Mouse (Mus musculus) thymus, adult 2 months (tissue): ENCODE measurements around the gene Plbd2.
A peak's percentile ranks its signal among the peaks of the same experiment; 100 is the strongest.

ENCODE experiments used
- CTCF ChIP-seq: fragments of 200-500 bp; IDR thresholded peaks from 2 replicates; pipeline ENCODE4 v1.5.1; 2012; ENCODE audit warnings: mild to moderate bottlenecking, control low read depth, low read length, moderate library complexity, borderline replicate concordance; ENCODE audit not compliant: control insufficient read depth, poor library complexity, insufficient read depth; ENCODE audit errors: extremely low read depth
- POLR2A ChIP-seq: fragments of 200-500 bp; IDR thresholded peaks from 2 replicates; pipeline ENCODE4 v1.6.1; 2012; ENCODE audit warnings: mild to moderate bottlenecking, low read length, control low read depth, moderate library complexity; ENCODE audit not compliant: control insufficient read depth, poor library complexity, insufficient read depth; ENCODE audit errors: extremely low read depth

DNA sequence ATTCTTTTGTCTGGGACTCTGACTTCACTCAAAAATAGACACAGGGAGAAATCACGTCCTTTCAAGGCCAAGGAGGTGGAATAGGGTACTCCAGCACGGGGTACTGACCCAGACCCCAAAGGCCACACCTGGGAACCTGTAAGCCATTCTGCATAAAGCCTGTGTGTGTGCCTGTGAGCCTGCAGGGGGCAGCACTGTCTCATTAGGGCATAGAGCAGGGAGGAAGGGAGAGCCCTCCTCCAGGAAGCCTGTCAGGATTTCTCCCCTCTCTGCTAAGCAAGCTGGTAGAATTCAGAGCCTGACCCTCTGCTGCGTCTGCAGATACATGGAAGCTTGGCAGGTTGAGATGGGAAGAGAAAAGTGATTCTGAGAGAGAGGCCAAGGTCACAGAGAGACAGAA is 19.2 kb upstream of the Plbd2 start:
- no peak for TF ChIP-seq POLR2A
- peak; percentile 79; the same call in 1 of the 2 replicates for TF ChIP-seq CTCF
